Mouse (Mus musculus) effector memory CD4-positive, alpha-beta T cell, adult 7 months (primary cell): ENCODE measurements around the gene Csk. TPM values are rescaled to one million over a fixed set of nuclear protein-coding genes. Genes with fewer than 3 reads are reported as not detected.

Experiments
- polyA plus RNA-seq: library from polyadenylated mRNA; unstranded; fragments of 100-300 nt; shearing (Covaris generic); gene quantifications from one replicate; pipeline ENCODE4 v1.2.1, GENCODE M21; 2017

The Csk gene
- polyA plus RNA-seq = 81.2 TPM

DNA sequence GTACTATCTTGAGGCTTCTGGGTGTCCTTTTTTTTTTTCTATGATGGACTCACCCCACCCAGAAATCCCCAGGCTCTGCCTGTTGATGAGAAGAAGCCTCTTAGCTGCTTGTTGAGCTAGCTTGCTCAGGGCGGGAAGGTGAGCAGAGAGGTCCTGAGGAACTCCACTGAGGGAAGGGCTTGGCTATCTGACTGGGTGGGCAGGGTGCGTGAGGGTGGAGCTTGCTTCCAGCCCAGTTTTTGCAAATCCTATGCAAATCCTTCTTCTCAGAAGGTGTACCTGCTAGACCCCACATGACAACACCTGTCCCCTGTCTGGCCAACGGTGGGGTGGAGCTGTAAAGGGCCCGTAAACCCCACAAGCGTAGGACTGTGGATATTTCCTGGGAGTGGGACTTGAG lies at the start of gene Csk:
Csk (minus strand) TSS at position 349 of the 400 bp plus-strand sequence.

DNA sequence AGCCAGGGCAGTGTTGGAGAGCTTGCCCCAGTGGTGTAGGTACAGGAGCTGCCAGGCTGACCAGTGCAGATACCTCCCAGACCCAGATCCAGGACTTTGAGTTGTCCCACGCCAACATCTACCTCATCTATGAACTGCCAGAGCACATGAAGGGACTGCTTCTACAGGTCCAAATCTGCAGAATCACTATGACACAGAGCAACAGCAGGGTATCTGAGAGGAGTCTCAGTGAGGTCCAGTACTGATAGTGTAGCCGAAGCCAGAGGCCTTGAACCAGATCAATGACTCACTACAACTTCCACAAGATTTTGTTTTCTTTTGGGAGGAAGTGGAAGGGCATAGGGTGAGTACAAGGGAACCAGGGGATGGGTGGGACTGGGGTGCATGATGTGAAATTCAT lies 34.3 kb upstream of the Csk start, which contains the start of gene Cyp1a1:
Cyp1a1 (plus strand) TSS at position 178 of the 400 bp plus-strand sequence.

DNA sequence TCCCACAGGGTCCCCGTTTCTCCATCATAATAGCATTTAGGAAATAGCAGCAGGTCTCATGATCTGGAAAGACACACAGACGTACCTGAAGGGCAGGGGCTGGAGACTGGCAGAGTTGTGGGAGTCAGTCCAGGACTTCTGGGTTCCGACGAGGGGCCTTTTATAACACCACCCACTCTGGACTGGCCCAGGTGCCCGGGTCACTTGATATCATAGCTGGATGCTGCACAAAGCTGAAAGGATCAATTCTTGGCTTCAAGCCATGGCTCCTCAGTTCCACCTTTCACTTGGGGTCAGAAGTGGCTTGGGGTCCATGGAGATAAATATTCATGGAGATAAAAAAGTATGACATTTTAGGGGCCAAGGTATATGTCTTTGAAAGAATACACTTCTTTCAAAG lies 30.1 kb upstream of the Csk start, which contains the start of gene Cyp1a2:
Cyp1a2 (minus strand) TSS at position 184 of the 400 bp plus-strand sequence.

DNA sequence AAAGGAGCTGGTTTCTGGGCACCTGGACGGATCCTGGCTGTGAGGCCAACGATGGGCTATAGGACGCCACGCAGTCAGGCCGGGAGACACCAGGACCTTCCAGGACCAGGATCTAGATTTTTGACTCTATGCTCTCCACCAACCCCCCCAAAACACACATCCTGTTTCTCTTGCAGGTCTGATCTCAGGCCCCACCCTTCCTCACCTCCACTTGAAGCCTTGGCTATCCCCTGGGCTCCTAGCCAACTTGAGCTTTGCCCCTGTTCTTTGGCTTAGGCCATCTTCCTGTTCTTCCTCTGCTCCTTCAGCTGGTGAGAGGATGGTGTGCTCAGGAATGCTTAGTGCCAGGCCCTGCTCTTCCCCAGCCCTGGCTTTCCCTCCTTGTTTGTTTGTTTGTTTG lies 32.8 kb downstream of the Csk start, which contains the start of gene Lman1l:
Lman1l (minus strand) TSS at position 101 of the 400 bp plus-strand sequence.

GRCm38 (mm10) chr9:57606139-57606851 lies 47.1 kb downstream of the Csk start, which contains the start of gene Cplx3:
Cplx3 (minus strand) TSS chr9:57606281.

DNA sequence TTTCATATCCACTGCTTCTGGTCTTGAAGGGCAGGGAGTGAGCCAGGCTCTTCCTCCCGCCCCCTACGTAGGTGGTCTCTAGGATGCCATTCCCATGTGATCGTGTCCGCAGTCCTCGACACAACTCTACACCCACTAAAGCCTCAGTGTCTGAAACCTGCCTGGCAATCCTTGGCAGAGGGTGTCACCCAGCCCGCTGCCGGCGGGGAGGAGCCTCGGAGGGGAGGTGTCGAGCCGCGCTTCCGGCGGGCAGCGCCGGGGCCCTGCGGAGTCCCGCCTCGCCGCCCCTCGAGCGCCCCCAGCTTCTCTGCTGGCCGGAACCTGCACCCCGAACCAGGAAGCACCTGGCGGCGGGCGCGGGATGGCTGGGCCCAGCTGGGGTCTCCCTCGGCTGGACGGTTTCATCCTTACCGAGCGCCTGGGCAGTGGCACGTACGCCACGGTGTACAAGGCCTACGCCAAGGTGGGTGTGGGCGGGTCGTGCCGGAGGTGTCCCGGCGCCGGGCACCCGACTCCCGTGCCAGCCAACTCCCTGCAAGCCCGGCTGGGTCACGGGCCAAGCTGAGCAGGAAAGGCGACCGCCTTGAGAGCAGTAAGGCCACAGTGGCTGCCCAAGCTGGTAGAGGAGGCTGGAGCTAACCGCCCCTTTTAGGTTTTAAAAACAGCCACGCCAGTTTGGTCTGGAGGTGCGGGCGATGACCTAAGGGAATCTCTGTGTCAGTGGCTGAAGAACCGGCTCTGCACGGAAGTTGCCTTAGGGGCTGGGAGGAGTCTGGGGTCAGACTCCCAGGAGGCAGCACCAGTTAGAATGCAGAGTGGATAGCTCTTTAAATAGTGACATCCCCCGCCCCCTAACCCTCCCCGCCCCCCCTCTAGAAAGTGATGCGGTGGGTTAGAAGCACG lies 64.0 kb downstream of the Csk start, which contains the start of gene Ulk3:
Ulk3 (plus strand) TSS at position 229 of the 903 bp plus-strand sequence.

Other genes with a start within 250 kb of the Csk start
- gene Ppcdc, start 213.5 kb downstream of the Csk start, polyA plus RNA-seq = 85.0 TPM
- 0.30 TPM for gene Scamp5, start 185.6 kb downstream of the Csk start, polyA plus RNA-seq
- gene Rpp25, start 149.6 kb downstream of the Csk start, polyA plus RNA-seq = not detected
- 261 TPM for gene Cox5a, start 132.4 kb downstream of the Csk start, polyA plus RNA-seq
- 11.2 TPM for gene Fam219b, start 116.1 kb downstream of the Csk start, polyA plus RNA-seq
- 8.5 TPM for gene Mpi, start 100.9 kb downstream of the Csk start, polyA plus RNA-seq
- 77.3 TPM for gene Scamp2, start 92.7 kb downstream of the Csk start, polyA plus RNA-seq
- gene Ulk3, start 64.2 kb downstream of the Csk start, polyA plus RNA-seq = 33.8 TPM
- not detected for gene Cplx3, start 47.4 kb downstream of the Csk start, polyA plus RNA-seq
- not detected for gene Lman1l, start 32.9 kb downstream of the Csk start, polyA plus RNA-seq
- not detected for gene Cyp1a2, start 30.1 kb upstream of the Csk start, polyA plus RNA-seq
- not detected for gene Cyp1a1, start 34.3 kb upstream of the Csk start, polyA plus RNA-seq
- 24.8 TPM for gene Edc3, start 54.9 kb upstream of the Csk start, polyA plus RNA-seq
- gene Clk3, start 112.2 kb upstream of the Csk start, polyA plus RNA-seq = 219 TPM
- 52.3 TPM for gene Arid3b, start 183.2 kb upstream of the Csk start, polyA plus RNA-seq